Mouse (Mus musculus) inflammation-experienced regulatory T-cells, adult 6 months (primary cell): ENCODE data around the gene Hdac4. TPM values are rescaled to one million over a fixed set of nuclear protein-coding genes. Genes with fewer than 3 reads are reported as not detected.

Source experiments
- ATAC-seq: one replicate; pipeline ENCODE4 v1.8.0; 2017
- polyA plus RNA-seq, 3 experiments: library from polyadenylated mRNA; unstranded; fragments of 100-300 nt; shearing (Covaris generic); gene quantifications; one replicate each; pipeline ENCODE4 v1.2.1; 2017

The Hdac4 gene
- polyA plus RNA-seq, 3 experiments from 2014 or later: 42.9 to 75.8 (median 72.7) TPM

- peak; percentile 6 for ATAC-seq
Observed at GRCm38 (mm10) chr1:92178021-92178895, 17.2 kb downstream of the Hdac4 start.

- no peak for ATAC-seq
Observed at GRCm38 (mm10) chr1:92177599-92177998, 17.9 kb downstream of the Hdac4 start.

- no peak for ATAC-seq
Observed at GRCm38 (mm10) chr1:92177196-92177595, 18.3 kb downstream of the Hdac4 start.

DNA sequence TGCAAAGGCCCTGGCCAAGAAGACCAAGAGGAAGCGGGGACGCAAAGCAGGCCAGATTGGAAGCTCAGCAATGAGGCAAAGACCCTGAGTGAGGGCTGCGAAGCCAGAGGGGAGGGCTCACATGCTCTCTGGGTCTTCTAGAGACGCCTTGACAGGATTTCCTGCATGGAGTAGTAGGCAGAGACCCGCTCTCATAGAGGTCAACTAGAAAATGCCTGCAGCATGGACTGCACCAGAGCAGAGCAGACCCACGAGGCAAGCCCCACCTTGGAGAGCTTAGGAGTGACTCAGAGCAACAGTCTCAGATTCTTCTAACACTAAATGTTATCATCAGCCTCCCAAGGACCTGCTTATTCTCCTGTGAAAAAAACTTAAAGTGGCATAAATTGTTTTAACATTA, 20.2 kb downstream of the Hdac4 start:
- no peak for ATAC-seq

DNA sequence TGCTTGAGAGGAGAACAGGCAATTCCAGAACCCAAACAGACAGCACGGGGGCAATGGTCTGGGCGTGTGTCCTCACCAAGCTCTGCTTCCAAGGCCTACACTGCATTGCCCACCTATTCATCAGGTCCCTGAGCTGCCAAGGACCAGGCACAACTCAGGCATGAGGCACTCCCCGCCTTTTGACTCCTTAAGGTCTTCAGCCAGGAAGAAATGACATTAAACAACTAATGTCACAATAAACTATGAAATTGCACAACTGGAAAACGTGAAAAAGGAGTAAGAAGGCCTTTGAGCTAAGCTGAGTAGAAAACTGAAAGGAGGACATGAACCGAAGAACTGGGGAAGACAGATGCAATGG, 20.6 kb downstream of the Hdac4 start:
- ATAC-seq: no peak

- no peak for ATAC-seq
Observed at GRCm38 (mm10) chr1:92174251-92174897, 21.1 kb downstream of the Hdac4 start.

GRCm38 (mm10) chr1:92170616-92171235, 24.8 kb downstream of the Hdac4 start:
- no peak for ATAC-seq

DNA sequence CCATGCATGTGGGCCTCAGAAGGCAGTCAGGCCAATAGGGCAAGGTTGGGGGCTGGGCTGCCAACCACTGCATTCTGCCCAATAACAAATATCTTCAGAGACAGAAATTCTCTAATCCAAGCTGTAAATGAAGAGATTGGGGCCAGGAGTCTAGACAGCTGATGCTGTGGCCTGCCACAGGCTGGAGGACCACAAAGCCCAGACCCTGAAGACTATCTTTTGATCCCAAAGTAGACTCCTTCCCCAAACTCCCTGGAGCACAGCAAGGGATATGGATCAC, 25.8 kb downstream of the Hdac4 start:
- no peak for ATAC-seq

GRCm38 (mm10) chr1:92168900-92169775, 26.4 kb downstream of the Hdac4 start:
- ATAC-seq: no peak

- peak; percentile 83 for ATAC-seq
Observed at GRCm38 (mm10) chr1:92163932-92164331, 31.6 kb downstream of the Hdac4 start.

DNA sequence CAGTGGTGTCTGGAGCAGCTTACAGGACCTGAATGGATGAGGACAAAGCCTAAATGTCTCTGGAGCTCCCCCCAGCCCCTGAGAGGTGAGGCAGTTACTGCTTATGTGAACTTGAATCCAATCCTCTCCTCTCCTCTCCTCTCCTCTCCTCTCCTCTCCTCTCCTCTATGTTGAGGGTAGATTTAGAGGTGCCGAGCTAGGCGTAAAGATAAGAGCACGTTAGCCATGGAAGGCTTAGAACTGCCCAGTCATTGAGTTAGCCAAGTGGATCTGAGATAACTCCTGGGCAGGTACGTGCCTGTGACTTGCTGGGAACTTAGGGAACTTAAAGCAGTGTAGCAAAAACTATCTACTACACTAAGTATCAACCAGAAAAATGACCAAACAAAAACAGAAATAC, 35.7 kb downstream of the Hdac4 start:
- ATAC-seq: no peak

GRCm38 (mm10) chr1:92150201-92150600, 45.3 kb downstream of the Hdac4 start:
- ATAC-seq: no peak

DNA sequence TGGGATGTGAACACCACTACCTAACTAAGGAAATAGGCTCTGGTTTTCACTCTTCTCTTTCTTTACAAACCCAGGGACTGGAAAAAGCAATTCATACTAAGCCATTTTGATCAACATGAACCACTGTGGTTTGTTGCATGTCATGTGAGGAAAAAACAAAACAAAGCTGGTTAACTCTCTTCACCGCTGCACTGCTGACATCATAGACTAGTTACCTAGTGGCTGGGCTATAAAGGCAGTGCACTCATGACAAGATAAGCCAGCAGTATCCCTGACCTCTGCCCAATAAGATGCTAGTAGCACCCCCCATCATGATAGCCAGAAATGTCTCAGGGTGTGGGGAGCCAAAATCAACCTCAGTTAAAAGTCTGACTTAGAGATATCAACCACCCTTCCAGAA, 47.0 kb downstream of the Hdac4 start:
- ATAC-seq: peak; percentile 56

DNA sequence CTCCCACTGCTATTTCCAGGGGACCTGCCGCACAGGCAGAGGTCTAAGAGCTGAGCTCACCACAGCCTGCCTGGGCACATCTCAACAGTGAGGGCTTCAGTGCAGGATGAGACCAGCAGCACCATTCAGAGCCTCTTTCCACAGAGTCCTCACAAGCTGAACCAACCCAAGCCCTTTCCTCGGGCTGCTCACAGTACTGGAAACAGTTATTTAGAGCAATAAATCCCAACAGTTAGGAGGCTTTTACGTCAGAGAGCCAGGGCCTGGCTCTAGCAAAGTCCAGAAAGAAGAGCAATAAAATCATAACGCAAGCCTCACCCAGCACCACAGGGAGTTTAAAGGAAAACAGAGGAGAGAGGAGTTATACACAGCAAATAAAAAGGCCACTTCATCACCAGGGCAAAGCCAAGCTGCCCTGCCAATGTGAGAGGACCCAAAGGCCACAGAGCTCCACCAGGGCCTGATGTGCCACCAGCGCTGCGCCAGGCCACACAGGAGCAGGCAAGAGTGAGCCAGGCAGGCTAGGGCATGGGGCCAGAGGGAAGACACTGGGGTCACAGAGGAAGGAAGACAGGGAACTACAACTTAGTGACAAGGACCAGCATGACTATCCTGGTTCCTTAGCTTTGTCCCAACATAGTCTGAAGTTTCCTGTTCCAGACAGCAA, 50.5 kb downstream of the Hdac4 start:
- ATAC-seq: no peak

DNA sequence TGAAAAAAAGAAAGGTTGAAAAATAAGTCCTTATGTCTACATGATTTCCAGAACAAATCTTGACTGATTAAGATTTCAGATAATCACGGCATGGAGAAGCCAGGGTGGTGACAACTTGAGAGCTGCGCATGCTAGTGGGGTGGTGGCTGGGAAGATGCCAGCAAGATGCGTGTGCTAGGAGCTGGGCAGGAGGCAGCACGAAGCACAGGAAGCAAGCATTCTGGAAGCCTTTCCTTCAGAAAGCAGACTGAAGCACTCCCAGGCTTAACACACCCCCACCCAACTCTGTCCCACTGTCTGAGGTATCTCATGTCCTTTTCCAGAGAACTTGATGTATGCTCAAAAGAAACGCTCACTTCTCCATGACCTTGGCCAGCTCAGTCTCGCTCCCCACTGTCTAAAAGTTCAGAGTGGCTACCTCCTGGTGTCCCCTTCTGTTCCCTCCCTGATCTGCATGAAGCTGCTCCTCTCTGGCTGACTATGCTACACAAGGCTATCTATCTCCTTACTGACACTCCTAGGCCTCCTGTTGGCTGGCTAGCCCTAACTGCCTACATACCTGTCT, 52.1 kb downstream of the Hdac4 start:
- ATAC-seq: no peak

- no peak for ATAC-seq
Observed at GRCm38 (mm10) chr1:92142793-92143192, 52.7 kb downstream of the Hdac4 start.

GRCm38 (mm10) chr1:92139001-92139400, 56.5 kb downstream of the Hdac4 start:
- ATAC-seq: no peak

DNA sequence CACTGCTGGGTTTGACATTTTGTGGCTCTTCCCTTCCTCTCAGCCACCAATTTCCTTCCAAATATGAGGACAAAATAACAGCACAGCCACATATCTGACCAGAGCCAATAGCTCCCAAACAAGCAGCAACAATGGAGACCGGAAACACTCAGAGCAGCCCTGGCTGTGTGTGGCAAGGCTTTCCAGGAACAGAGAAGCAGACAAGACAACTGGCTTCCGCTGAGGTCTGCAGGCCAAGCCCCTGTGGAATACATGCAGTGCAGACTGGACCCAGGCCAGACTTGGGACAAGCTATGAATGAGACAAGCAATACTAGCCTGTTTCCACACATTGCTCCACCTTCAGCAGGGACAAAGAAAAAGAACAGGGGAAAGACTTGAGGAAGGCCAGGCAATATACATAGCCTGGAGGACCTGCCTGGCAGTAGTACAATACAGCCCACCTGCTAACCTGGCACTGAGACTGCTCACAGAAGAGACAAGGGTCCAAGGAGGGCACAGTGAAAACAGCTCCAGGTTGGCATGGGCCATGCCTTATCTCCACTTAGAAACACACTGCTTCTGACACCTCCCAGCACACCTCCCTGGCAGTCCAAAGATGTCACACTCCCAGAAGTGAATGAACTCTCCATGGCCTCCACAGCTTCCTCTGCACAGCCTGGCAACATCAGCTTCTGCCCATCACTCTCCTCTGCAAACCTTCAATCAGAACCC, 58.2 kb downstream of the Hdac4 start:
- ATAC-seq: no peak

DNA sequence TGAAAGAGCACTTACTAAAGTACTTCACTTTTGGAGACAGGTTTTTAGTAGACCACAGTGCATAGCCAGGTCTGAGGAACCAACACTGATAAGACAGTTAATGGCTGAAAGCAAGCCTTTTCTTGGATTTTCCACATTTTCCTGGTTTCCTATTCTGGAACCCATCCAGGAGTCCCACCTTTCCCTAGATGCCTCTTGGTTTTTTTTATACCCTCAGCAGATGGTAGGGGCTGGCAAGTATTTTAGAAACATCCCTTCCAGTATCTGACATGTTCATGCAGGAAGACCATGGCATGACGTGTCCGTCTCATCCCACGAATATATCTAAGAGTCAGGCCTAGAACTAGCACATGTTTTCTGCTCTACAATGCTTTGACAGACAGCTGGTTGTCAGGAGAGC, 59.1 kb downstream of the Hdac4 start:
- no peak for ATAC-seq

GRCm38 (mm10) chr1:92132181-92132580, 63.3 kb downstream of the Hdac4 start:
- ATAC-seq: no peak

DNA sequence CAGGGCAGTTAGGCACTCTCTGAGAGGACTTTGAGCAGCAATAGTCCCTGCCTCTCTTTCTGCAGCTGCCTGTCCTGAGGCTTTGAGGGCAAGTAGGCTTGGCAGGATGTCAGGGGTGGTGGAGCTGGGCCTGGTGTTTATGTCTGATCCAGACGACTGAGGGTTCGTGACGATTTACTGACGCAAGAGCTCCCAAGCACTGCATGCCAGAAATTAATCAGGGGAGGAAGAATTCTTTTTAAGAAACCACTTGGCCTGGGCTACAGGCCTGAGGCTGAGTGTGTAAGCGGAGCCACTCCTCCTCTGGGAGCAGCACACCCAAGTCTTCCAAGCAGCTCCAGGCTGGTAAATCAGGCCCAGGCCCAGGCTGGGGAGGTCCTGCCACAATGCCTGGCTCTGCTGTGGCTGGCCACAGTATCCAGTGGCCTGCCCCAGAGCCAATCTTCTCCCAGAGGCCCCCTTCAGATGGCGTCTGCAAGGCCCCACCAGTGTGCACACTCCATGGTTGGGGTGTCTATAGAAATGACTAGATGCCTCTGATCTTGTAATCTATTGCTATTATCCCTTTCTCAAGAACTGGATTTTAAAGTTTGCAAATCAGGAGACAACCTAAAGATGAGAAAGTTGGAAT, 64.9 kb downstream of the Hdac4 start:
- ATAC-seq: peak; percentile 54
